Mouse (Mus musculus) cerebellum, adult 2 months (tissue): ENCODE measurements at regions not wholly inside any gene's neighbourhood (a gene's known extent, or its start where the extent isn't known, plus 50 kb on each side); places are given as distances from the start of the nearest gene placed in this dataset.

Experiments
- CTCF ChIP-seq: fragments of 200-500 bp; IDR thresholded peaks from 2 replicates; pipeline ENCODE4 v1.5.1; 2011; ENCODE audit warnings: low read depth, mild to moderate bottlenecking, control low read depth, low read length, moderate library complexity, borderline replicate concordance; ENCODE audit not compliant: insufficient read depth
- POLR2A ChIP-seq: fragments of 200-500 bp; IDR thresholded peaks from 2 replicates; pipeline ENCODE4 v1.6.1; 2011; ENCODE audit warnings: low read length, control low read depth, borderline replicate concordance; ENCODE audit not compliant: insufficient read depth

DNA sequence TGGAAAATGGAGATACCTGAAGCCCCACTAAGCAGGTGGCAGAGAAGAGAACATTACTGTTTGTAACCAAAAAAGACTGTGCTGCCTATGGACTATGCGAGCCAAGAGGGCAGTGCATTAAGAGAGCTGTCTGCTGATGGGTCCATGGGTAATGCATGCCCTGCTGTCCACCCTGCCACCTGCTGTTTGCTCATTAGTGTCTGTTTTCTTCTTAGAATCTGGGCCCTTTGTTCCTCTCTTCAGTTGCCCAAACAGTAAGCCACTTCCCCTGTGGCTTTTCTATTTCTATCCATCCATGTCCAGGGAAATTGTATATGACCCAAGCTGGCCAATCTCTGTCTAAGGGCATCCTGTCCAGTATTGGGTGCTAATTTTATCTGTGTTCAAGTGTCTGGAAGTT, 901.2 kb upstream of the Fam160b2 start:
- TF ChIP-seq POLR2A, result no peak
- no peak for TF ChIP-seq CTCF
